Mouse (Mus musculus): ENCODE results near the gene Ccdc171.

The Ccdc171 gene

DNA sequence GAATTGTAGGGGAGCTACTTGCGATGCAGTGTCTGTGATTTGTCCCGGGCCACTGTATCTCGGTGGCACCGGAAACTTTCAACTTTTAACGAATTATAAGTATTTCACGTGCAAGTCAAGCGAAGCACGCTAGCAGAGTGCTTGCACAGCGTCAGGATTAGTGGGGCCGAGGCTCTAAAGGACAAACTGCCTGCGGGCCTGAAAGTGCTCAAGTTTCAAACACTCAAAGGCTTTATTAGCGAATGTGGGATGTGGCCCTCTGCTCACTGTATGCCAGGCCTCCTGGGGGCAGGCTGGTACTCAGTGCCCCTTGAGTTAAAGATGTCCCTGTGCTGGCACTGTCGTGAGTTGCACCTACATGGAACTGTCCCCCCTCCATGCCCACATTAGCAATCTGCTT lies 266.5 kb downstream of the Ccdc171 start:
- DNase-seq (ENCODE audit: extremely low read depth, low read depth, low spot score), result no peak

DNA sequence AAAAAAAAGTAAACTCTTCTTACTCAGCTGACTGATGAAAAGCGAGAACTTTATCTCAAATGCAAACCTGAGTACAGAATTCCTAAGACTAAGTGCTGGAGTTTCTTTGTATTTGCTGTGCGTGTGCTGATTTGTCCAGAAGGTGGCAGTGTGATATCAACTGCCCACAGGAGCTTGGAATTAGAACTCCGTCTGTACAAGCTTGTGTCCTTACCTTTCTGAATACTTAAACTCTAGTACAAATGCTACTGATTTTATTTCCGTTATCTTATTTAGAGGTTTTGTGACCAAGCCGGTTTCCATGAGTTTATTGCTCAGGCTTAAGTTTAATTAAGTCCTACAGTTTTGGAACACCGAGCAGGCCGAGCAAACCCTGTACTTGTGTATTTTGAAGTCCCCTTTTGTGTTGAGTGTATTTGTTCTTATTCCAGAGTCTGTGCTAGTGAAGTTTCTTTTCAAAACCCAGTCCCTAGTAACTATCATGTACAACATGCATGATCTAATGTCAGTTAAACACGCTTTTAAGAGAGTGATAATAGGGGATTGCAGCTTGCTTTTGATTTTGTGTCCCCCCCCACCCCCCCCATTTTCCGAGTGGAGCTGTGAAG lies 269.1 kb downstream of the Ccdc171 start:
- peak; percentile 1 for DNase-seq (ENCODE audit: extremely low read depth, low read depth, low spot score)

DNA sequence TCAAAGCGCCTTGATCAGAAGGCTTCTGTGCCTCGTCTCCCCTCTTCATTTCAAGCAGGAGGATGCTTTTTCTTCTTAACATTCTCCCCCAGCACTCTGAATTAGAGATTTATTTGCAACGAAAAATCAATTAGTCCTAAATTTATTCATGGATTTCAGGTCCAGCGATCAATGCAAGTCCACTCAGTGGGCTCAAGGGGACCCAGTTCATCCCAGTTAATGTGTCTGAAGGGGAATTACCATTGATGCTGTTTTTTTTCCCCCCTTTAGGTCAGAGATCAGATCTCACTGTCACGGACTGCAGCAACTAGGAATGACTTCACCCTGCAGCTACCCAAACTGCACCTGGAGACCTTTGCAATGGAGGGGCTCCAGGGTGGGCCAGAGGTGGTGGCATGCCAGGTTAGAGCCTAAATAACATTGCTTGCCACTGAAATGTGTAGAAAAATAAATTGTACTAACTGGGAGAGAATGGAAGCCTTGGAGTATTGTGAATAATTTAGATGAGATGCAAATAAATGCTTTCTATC lies 269.6 kb downstream of the Ccdc171 start:
- DNase-seq (ENCODE audit: extremely low read depth, low read depth, low spot score), result no peak

- no peak for DNase-seq (ENCODE audit: extremely low read depth, low read depth, low spot score)
Observed at GRCm38 (mm10) chr4:83797976-83798375, 272.6 kb downstream of the Ccdc171 start.

DNA sequence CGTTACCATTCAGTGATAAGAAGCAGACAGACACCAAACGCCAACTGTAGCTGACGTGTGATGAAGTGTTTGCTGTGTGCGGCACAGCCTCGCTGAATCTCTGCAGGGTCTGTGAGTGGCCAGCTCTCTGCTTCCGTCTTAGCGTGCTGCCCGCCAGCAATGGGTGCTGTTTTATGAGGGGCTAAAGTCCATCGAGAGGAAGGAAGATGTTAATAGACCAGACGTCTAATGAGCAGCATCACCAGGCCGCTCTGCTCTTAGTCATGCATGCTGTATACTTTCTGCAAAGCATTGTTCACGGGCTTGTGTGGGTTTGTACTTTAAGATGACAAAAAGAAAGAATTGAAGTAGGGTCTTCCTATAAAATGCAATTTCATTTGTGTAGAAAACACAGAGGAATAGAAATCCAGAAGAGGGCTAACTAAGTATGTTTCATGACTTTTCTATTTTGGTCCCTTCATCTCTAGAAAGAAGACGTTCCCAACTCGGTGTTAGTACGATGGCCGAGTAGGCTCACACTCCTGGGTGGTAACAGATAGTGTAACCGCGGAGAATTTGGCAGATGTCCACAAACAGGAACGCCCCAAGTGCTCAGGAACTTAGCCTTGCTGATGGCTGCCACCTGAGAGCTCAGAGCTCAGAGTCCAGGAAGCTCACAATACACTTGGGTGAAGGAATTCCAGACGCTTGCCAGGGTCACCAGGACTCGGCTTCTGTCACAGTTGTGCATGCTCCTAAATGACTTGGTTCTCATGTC lies 273.5 kb downstream of the Ccdc171 start:
- DNase-seq (ENCODE audit: extremely low read depth, low read depth, low spot score), result no peak

- DNase-seq (ENCODE audit: extremely low read depth, low read depth, low spot score), result no peak
Observed at GRCm38 (mm10) chr4:83800402-83800801, 275.1 kb downstream of the Ccdc171 start.

DNA sequence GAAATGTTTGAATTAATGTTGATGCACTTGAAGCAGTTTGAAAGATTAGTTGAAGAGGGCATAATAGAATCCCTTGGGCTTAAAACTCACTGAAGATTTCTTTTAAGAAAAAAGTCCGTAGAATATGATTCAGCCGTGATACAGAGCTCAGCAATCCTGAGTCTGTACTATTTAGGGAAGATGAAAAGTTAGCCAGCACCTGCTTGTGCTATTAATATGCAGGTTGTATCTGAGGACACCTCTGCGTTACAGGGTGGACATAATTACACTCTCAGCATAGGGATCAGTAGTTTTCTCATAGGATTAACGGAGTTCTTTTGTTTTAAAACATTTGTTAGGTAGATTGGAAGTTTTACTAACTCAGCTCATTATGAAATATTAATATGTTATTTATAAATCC lies 291.6 kb downstream of the Ccdc171 start:
- no peak for DNase-seq (ENCODE audit: extremely low read depth, low read depth, low spot score)

DNA sequence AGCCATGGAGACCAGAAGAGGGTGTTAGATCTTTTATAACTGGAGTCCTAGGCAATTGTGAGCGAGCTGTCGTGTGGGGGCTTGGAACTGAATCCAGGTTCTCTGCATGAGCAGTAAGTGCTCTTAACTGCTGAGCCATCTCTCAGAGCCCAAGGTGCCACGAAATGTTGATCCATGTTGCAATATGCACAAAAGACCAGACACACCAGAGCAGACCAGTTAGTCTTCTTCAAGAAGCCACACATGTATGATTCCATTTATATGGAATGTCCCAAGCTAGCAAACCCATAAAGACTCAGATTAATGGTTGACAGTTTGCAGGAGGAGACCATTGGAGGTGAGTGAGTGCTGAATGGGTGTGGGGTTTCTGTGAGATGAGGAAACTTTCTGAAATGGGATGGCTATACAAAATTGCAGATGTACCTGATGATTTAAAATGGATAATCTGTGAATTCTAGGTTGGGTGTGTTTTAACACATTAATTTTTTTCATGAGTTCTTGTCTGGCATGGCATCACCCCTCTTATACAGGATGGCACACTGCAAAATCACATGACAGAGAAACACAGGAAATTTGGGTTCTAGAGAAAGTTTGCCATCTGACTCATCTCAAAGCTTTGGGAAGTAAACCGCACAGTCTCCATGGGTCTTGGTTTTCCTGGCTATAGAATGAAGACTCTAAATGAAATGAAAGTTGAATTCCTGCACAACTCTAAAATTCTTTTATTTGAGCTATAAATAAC lies 304.5 kb downstream of the Ccdc171 start:
- DNase-seq (ENCODE audit: extremely low read depth, low read depth, low spot score), result no peak

GRCm38 (mm10) chr4:83830891-83831880 lies 305.8 kb downstream of the Ccdc171 start:
- peak; percentile 65 for DNase-seq (ENCODE audit: extremely low read depth, low read depth, low spot score)

DNA sequence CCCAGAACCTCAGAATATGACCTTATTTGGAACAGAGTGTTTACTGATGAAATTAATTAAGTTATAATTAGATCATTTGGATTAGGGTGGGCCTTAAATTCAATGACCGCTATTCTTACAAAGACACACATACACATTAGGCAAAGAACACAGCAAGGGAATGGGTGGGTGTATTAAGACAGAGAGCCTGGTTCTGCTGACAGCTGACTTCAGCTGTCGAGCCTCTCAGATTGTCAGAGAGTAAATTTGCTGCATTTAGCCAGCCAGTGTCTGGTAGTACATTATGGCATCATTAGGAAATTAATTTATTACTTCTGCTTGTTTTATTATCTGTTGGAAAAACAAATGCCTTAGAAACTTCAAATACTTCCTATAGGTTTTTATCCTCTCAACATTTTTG lies 313.7 kb downstream of the Ccdc171 start:
- DNase-seq (ENCODE audit: extremely low read depth, low read depth, low spot score), result no peak

DNA sequence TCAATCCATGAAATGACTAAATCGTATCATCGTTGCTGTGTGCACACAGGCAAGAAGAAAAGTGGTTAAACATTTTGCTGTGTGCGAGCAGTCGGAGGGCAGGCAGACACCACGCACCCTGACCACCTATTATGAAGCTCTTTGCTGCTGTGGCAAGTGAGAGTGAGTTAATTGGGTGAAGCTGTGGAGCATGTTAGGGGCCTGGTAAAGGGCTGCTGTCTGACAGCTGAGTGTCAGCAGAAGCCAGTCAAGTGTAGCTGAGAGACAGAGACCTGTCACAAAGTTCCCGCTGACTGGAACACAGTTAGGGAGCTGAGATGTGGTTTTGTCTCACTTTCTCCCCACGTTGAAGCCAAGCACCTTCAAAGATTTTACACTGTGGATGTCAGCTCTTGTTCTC lies 321.0 kb downstream of the Ccdc171 start:
- DNase-seq (ENCODE audit: extremely low read depth, low read depth, low spot score), result no peak

DNA sequence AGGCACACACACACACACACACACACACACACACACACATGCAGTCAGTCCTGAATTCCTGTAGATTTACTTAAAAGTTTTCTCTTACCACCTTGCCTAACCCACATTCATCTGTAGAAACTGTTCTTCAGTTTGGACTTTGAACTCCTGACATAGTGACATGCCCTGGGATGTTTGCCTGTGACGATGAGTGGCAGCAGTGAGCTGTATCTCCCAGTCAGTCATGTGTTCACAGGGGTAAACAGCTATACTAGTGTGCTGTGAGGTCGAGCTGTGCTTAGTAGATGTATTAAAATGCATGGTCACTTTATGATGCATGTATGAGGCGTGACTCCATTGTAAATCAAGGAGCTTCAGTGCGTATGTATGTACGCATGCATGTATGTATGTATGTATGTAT lies 328.5 kb downstream of the Ccdc171 start:
- DNase-seq (ENCODE audit: extremely low read depth, low read depth, low spot score), result no peak

DNA sequence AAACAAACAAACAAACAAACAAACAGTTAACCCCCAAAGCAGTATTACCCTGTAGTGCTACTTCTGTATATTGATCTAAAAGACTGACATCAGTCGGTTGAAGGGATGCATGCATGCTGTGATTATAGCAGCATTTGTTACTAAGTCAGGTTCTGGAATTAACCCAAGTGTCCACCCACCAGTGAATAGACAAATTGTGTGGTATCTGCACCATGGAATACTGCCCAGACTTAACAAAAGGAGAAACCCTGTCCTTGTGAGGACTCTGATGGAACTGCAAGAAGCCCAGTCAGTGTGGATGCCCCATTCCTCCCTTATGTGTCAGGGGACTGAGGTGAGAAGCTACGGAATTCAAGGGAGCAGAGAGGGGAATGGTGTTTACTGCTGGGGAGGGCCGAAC lies 336.4 kb downstream of the Ccdc171 start:
- no peak for DNase-seq (ENCODE audit: extremely low read depth, low read depth, low spot score)

DNA sequence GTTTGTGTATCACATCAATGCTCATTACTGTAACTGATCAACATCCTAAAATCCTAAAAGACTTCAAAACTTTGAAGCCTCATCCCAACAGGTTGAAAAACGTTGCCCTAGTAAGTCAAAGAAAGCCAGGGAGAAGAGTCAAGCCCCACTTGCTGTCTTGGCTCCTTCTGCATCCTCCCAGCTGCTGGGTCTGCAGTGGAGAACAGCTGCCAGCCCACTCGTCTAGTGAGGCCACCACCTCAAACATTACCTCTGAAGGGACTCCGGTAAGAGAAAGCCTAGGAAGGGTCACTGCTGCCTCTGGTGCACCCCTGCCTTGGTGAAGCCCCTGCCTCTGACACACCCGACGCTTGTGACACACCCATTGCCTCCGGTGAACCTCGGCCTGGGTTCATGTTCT lies 336.9 kb downstream of the Ccdc171 start:
- no peak for DNase-seq (ENCODE audit: extremely low read depth, low read depth, low spot score)

- DNase-seq (ENCODE audit: extremely low read depth, low read depth, low spot score), result no peak
Observed at GRCm38 (mm10) chr4:83876600-83876999, 351.3 kb downstream of the Ccdc171 start.

DNA sequence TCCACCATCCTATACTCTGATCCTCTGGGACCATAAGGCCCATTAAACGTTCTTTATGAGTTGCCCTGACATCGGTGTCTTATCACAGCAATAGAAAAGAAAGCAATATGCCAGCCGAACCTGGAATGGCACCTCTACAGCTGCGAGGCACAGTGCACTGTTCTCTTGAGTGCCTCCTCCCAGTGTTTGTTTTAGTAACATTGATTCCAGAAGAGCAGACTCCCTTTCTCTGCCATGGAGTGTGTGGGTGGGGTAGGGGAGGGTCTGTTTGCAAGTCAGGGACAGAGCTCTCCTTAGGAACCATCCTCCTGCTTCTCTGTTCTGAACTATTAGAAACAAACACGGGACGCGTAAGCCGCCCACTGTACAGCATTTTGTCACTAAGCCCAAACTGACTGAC lies 352.9 kb downstream of the Ccdc171 start:
- DNase-seq (ENCODE audit: extremely low read depth, low read depth, low spot score), result no peak

DNA sequence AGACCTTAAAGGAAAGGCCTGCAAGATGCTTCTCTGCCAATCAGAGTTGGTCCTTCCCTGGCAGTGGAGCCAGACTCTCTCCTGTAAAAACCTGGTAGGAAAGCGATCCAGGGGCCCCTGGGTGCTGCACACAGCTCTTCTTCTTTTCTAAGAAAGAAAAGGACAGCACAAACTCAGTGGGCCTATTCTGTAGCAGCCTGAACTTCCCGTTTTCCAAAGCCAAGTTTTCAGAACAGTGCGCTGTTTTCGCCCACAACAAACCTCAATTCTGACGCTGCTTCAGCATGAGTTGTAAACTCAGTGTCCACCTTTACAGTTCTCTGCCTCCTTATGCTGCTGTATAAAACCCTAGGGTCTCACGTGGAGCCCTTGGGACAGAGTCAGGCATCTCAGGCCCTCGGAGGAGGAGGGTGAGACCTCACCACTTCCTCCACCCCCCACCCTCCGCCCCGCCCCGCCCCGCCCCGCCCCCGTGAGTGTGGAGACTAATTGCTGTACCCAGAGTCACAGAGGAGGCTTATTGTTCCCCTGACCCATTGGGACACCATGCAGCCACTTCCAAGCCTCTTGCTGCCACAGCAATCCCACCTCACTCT lies 363.2 kb downstream of the Ccdc171 start:
- no peak for DNase-seq (ENCODE audit: extremely low read depth, low read depth, low spot score)

DNA sequence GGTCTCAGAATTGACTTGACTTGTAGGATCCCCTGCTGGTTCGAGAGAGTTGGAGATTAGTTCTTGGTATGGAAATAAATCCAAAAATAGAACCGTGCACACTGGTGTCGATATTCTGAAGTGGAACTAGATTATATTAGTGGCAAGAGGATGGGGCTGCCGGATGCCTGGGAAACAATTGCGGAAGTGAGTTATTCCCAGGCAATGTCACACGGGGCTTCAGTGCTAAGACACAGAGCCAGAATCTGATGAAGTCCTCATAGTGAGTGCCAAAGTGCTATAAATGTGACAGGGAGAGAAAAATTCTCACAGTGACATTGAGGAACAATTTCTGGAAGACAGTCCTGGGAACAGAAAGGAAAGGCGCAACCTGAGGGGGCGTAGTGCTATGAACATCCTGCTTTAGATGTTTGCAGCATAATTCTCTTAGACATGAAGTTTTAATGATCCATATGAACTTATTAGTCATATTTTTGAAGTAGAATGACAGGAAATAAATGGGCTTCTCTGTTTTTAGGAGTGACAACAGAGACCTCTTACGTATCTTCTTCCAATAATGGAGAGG lies 376.8 kb downstream of the Ccdc171 start:
- DNase-seq (ENCODE audit: extremely low read depth, low read depth, low spot score), result no peak
